Mouse (Mus musculus) limb, embryonic 13.5 days (tissue): ENCODE measurements around the gene Jkamp. TPM values are rescaled to one million over a fixed set of nuclear protein-coding genes. Genes with fewer than 3 reads are reported as not detected.
"Not testable (repeated sequence)": the region's sequence is repeated elsewhere in the genome, so short reads cannot be mapped to it uniquely, and the experiment has no call there.

Experiments used
- ATAC-seq: fragments of 200-750 bp; cut with Nextera tagmentation; 2 replicates; pipeline ENCODE4 v1.8.0; 2017; ENCODE audit warnings: low read depth, moderate number of reproducible peaks, moderate TSS enrichment; ENCODE audit not compliant: low FRiP score
- H3K27ac ChIP-seq: fragments of 300-500 bp; sonication (generic); 2 replicates; pipeline ENCODE4 v1.5.1; 2015; ENCODE audit warnings: inconsistent platforms, mild to moderate bottlenecking, moderate library complexity
- H3K27me3 ChIP-seq: fragments of 300-500 bp; sonication (generic); 2 replicates; pipeline ENCODE4 v1.6.1; 2015; ENCODE audit warnings: mild to moderate bottlenecking, inconsistent platforms
- H3K36me3 ChIP-seq: fragments of 300-500 bp; sonication (generic); 2 replicates; pipeline ENCODE4 v1.6.1; 2015; ENCODE audit warnings: inconsistent platforms, mild to moderate bottlenecking, moderate library complexity
- H3K4me1 ChIP-seq: fragments of 300-500 bp; sonication (generic); 2 replicates; pipeline ENCODE4 v1.6.1; 2015; ENCODE audit warnings: inconsistent platforms
- H3K4me2 ChIP-seq: fragments of 300-500 bp; sonication (generic); replicated peaks from 2 replicates; pipeline ENCODE4 v1.6.1; 2015; ENCODE audit warnings: inconsistent platforms, mild to moderate bottlenecking, moderate library complexity
- H3K4me3 ChIP-seq: fragments of 300-500 bp; sonication (generic); 2 replicates; pipeline ENCODE4 v1.5.1; 2015; ENCODE audit warnings: moderate library complexity, mild to moderate bottlenecking, inconsistent platforms
- H3K9ac ChIP-seq: fragments of 300-500 bp; sonication (generic); 2 replicates; pipeline ENCODE4 v1.6.1; 2015; ENCODE audit warnings: mild to moderate bottlenecking, inconsistent platforms
- H3K9me3 ChIP-seq: fragments of 300-500 bp; sonication (generic); 2 replicates; pipeline ENCODE4 v1.6.1; 2016; ENCODE audit warnings: inconsistent platforms
- WGBS: fragments of 180-500 bp; shearing (Covaris S2); methylation state at CpG from one replicate; pipeline ENCODE4 v1.1.7; 2015; 5-methylcytosine and 5-hydroxymethylcytosine counted together
- polyA plus RNA-seq: library from polyadenylated mRNA; unstranded; fragments of >200 nt; fragmentation: Nextera tagmentation; extraction: Ambion mirVana; gene quantifications from 2 replicates; pipeline ENCODE4 v1.2.1, GENCODE M21; 2015

Jkamp gene
- polyA plus RNA-seq: 78.2 and 83.9 TPM in 2 replicates

GRCm38 (mm10) chr12:72085329-72086165, at the start of gene Jkamp, which contains the start of gene L3hypdh:
Gene Jkamp (plus strand): TSS chr12:72085589.
Gene L3hypdh (minus strand): TSS chr12:72085439.
- H3K4me1 ChIP-seq: peaks cover 32% of the 10 kb centered on the region
- ATAC-seq: peak; percentile 98
- peak within 1 kb of the TSS; percentile 84 for H3K9ac ChIP-seq
- no peaks in the 10 kb centered on the region for H3K9me3 ChIP-seq
- peak within 1 kb of the TSS; percentile 74 for H3K4me3 ChIP-seq
- H3K36me3 ChIP-seq: peaks cover 6% of the 10 kb centered on the region
- H3K27ac ChIP-seq: peak within 1 kb of the TSS; percentile 94
- H3K4me2 ChIP-seq: peak within 1 kb of the TSS; percentile 88
- WGBS: under 1% methylated on average over 59 of the region's 60 CpGs
- no peaks in the 10 kb centered on the region for H3K27me3 ChIP-seq

- Histone ChIP-seq H3K9me3 (0 out of 2 replicates have a peak, but pooled peaks cover 5% of the 10 kb centered on the region), H3K27me3 (no peaks in the 10 kb centered on the region), H3K4me3 (no peak overlapping the region), H3K27ac (no peak overlapping the region), H3K36me3 (no peaks in the 10 kb centered on the region), H3K4me2 (no peak overlapping the region), H3K9ac (no peak overlapping the region), H3K4me1 (no peaks in the 10 kb centered on the region)
- ATAC-seq: no peak
- WGBS: 70% methylated on average over 9 of the region's 9 CpGs
Observed at GRCm38 (mm10) chr12:72036097-72036661, 49.2 kb upstream of the Jkamp start.

GRCm38 (mm10) chr12:72037049-72037448, 48.3 kb upstream of the Jkamp start:
- 74% methylated on average over 6 of the region's 6 CpGs for WGBS
- Histone ChIP-seq H3K27me3 (no peaks in the 10 kb centered on the region), H3K36me3 (no peaks in the 10 kb centered on the region), H3K9me3 (0 out of 2 replicates have a peak, but pooled peaks cover 5% of the 10 kb centered on the region), H3K9ac (no peak overlapping the region), H3K4me1 (no peaks in the 10 kb centered on the region), H3K4me3 (no peak overlapping the region), H3K4me2 (no peak overlapping the region), H3K27ac (no peak overlapping the region)
- no peak for ATAC-seq

GRCm38 (mm10) chr12:72038866-72039265, 46.5 kb upstream of the Jkamp start:
- Histone ChIP-seq H3K9ac (no peak overlapping the region), H3K36me3 (no peaks in the 10 kb centered on the region), H3K4me1 (no peaks in the 10 kb centered on the region), H3K4me2 (no peak overlapping the region), H3K9me3 (0 out of 2 replicates have a peak, but pooled peaks cover 5% of the 10 kb centered on the region), H3K27me3 (no peaks in the 10 kb centered on the region), H3K4me3 (no peak overlapping the region), H3K27ac (no peak overlapping the region)
- WGBS: 76% methylated on average over 2 of the region's 2 CpGs
- ATAC-seq: no peak

GRCm38 (mm10) chr12:72039501-72039900, 45.9 kb upstream of the Jkamp start:
- WGBS: 83% methylated on average over 8 of the region's 8 CpGs
- no peaks in the 10 kb centered on the region for H3K4me1 ChIP-seq

GRCm38 (mm10) chr12:72041238-72041637, 44.2 kb upstream of the Jkamp start:
- Histone ChIP-seq H3K4me2 (no peak overlapping the region), H3K9me3 (0 out of 2 replicates have a peak, but pooled peaks cover 5% of the 10 kb centered on the region), H3K9ac (no peak overlapping the region), H3K4me3 (no peak overlapping the region), H3K27me3 (no peaks in the 10 kb centered on the region), H3K36me3 (no peaks in the 10 kb centered on the region), H3K27ac (no peak overlapping the region), H3K4me1 (no peaks in the 10 kb centered on the region)
- no peak for ATAC-seq
- WGBS: 89% methylated on average over 3 of the region's 3 CpGs

More at GRCm38 (mm10) chr12:72039501-72039900, 45.9 kb upstream of the Jkamp start:
- H3K4me2 ChIP-seq: no peak overlapping the region
- H3K4me3 ChIP-seq: no peak overlapping the region
- H3K9ac ChIP-seq: no peak overlapping the region
- H3K9me3 ChIP-seq: 0 out of 2 replicates have a peak, but pooled peaks cover 5% of the 10 kb centered on the region
- no peaks in the 10 kb centered on the region for H3K27me3 ChIP-seq
- H3K36me3 ChIP-seq: no peaks in the 10 kb centered on the region
- no peak overlapping the region for H3K27ac ChIP-seq
- ATAC-seq: no peak

GRCm38 (mm10) chr12:72047513-72047912, 37.9 kb upstream of the Jkamp start:
- 7% methylated on average over 2 of the region's 2 CpGs for WGBS
- peaks cover 7% of the 10 kb centered on the region; the same call in 1 of the 2 replicates for H3K9me3 ChIP-seq
- no peaks in the 10 kb centered on the region for H3K36me3 ChIP-seq
- no peak overlapping the region for H3K27ac ChIP-seq
- H3K4me3 ChIP-seq: no peak overlapping the region
- H3K9ac ChIP-seq: no peak overlapping the region
- H3K4me1 ChIP-seq: no peaks in the 10 kb centered on the region
- H3K4me2 ChIP-seq: no peak overlapping the region
- no peaks in the 10 kb centered on the region for H3K27me3 ChIP-seq
- no peak for ATAC-seq

- H3K9me3 ChIP-seq, H3K9ac ChIP-seq, H3K27ac ChIP-seq, H3K36me3 ChIP-seq, H3K27me3 ChIP-seq, ATAC-seq, H3K4me1 ChIP-seq, H3K4me3 ChIP-seq, H3K4me2 ChIP-seq: not testable (repeated sequence)
- WGBS: 88% methylated on average over 5 of the region's 5 CpGs
Observed at GRCm38 (mm10) chr12:72050156-72050555, 35.2 kb upstream of the Jkamp start.

- Histone ChIP-seq H3K27me3 (0 out of 2 replicates have a peak, but pooled peaks cover 5% of the 10 kb centered on the region), H3K36me3 (no peaks in the 10 kb centered on the region), H3K9me3 (peaks cover 7% of the 10 kb centered on the region; the same call in 1 of the 2 replicates), H3K9ac (no peak overlapping the region), H3K4me2 (no peak overlapping the region), H3K4me3 (no peak overlapping the region), H3K27ac (no peak overlapping the region), H3K4me1 (no peaks in the 10 kb centered on the region)
- no peak for ATAC-seq
- WGBS: 75% methylated on average over 4 of the region's 4 CpGs
Observed at GRCm38 (mm10) chr12:72050821-72051220, 34.6 kb upstream of the Jkamp start.

GRCm38 (mm10) chr12:72052571-72052970, 32.8 kb upstream of the Jkamp start:
- 0 out of 2 replicates have a peak, but pooled peaks cover 5% of the 10 kb centered on the region for H3K27me3 ChIP-seq
- no peaks in the 10 kb centered on the region for H3K36me3 ChIP-seq
- no peak overlapping the region for H3K27ac ChIP-seq
- peaks cover 7% of the 10 kb centered on the region; the same call in 1 of the 2 replicates for H3K9me3 ChIP-seq
- ATAC-seq: no peak
- no peak overlapping the region for H3K4me3 ChIP-seq
- H3K4me2 ChIP-seq: no peak overlapping the region
- 77% methylated on average over 6 of the region's 6 CpGs for WGBS
- no peaks in the 10 kb centered on the region for H3K4me1 ChIP-seq
- no peak overlapping the region for H3K9ac ChIP-seq

- 0 out of 2 replicates have a peak, but pooled peaks cover 5% of the 10 kb centered on the region for H3K27me3 ChIP-seq
- ATAC-seq: no peak
- 41% methylated on average over 6 of the region's 6 CpGs for WGBS
- no peak overlapping the region for H3K27ac ChIP-seq
- H3K36me3 ChIP-seq: no peaks in the 10 kb centered on the region
- H3K9me3 ChIP-seq: peaks cover 7% of the 10 kb centered on the region; the same call in 1 of the 2 replicates
- no peak overlapping the region for H3K9ac ChIP-seq
- no peak overlapping the region for H3K4me3 ChIP-seq
- no peaks in the 10 kb centered on the region for H3K4me1 ChIP-seq
- H3K4me2 ChIP-seq: no peak overlapping the region
Observed at GRCm38 (mm10) chr12:72053303-72053702, 32.1 kb upstream of the Jkamp start.

- Histone ChIP-seq H3K9me3 (peaks cover 7% of the 10 kb centered on the region; the same call in 1 of the 2 replicates), H3K4me1 (no peaks in the 10 kb centered on the region), H3K9ac (no peak overlapping the region), H3K4me3 (no peak overlapping the region), H3K36me3 (no peaks in the 10 kb centered on the region), H3K27me3 (0 out of 2 replicates have a peak, but pooled peaks cover 5% of the 10 kb centered on the region), H3K4me2 (no peak overlapping the region), H3K27ac (no peak overlapping the region)
- ATAC-seq: no peak
- WGBS: 22% methylated on average over 6 of the region's 6 CpGs
Observed at GRCm38 (mm10) chr12:72053851-72054250, 31.5 kb upstream of the Jkamp start.
